Mouse (Mus musculus) embryonic facial prominence, embryonic 15.5 days (tissue): ENCODE measurements around the gene Stard3. TPM values are rescaled to one million over a fixed set of nuclear protein-coding genes. Genes with fewer than 3 reads are reported as not detected.

Experiments
- ATAC-seq: fragments of 200-750 bp; cut with Nextera tagmentation; 2 replicates; pipeline ENCODE4 v1.8.0; 2017; ENCODE audit warnings: low read depth, moderate TSS enrichment; ENCODE audit not compliant: insufficient number of reproducible peaks, low FRiP score, low TSS enrichment
- H3K27ac ChIP-seq: fragments of 300-500 bp; sonication (generic); replicated peaks from 2 replicates; pipeline ENCODE4 v1.5.1; 2015; ENCODE audit warnings: mild to moderate bottlenecking, inconsistent platforms
- H3K27me3 ChIP-seq: fragments of 300-500 bp; sonication (generic); 2 replicates; pipeline ENCODE4 v1.6.1; 2015; ENCODE audit warnings: inconsistent platforms
- H3K36me3 ChIP-seq: fragments of 300-500 bp; sonication (generic); 2 replicates; pipeline ENCODE4 v1.6.1; 2015; ENCODE audit warnings: mild to moderate bottlenecking, inconsistent platforms
- H3K4me1 ChIP-seq: fragments of 300-500 bp; sonication (generic); 2 replicates; pipeline ENCODE4 v1.6.1; 2015; ENCODE audit warnings: inconsistent platforms
- H3K4me2 ChIP-seq: fragments of 300-500 bp; sonication (generic); replicated peaks from 2 replicates; pipeline ENCODE4 v1.6.1; 2015; ENCODE audit warnings: mild to moderate bottlenecking, inconsistent platforms
- H3K4me3 ChIP-seq: fragments of 300-500 bp; sonication (generic); replicated peaks from 2 replicates; pipeline ENCODE4 v1.5.1; 2015; ENCODE audit warnings: mild to moderate bottlenecking, inconsistent platforms
- H3K9ac ChIP-seq: fragments of 300-500 bp; sonication (generic); 2 replicates; pipeline ENCODE4 v1.6.1; 2015; ENCODE audit warnings: inconsistent platforms
- H3K9me3 ChIP-seq: fragments of 300-500 bp; sonication (generic); replicated peaks from 2 replicates; pipeline ENCODE4 v1.6.1; 2016; ENCODE audit warnings: inconsistent platforms
- WGBS: fragments of 180-500 bp; shearing (Covaris S2); methylation state at CpG from one replicate; pipeline ENCODE4 v1.1.7; 2015; 5-methylcytosine and 5-hydroxymethylcytosine counted together
- polyA plus RNA-seq: library from polyadenylated mRNA; unstranded; fragments of >200 nt; fragmentation: Nextera tagmentation; extraction: Ambion mirVana; gene quantifications from 2 replicates; pipeline ENCODE4 v1.2.1, GENCODE M21; 2015

Stard3 gene
- polyA plus RNA-seq, 1 experiment from 2014 or later = 41.0 TPM

GRCm38 (mm10) chr11:98367863-98368186 lies 9.7 kb downstream of the Stard3 start:
- Histone ChIP-seq H3K9me3 (no peaks in the 10 kb centered on the region), H3K27me3 (no peaks in the 10 kb centered on the region), H3K4me2 (no peak overlapping the region), H3K4me1 (peaks cover 14% of the 10 kb centered on the region; the same call in 1 of the 2 replicates), H3K9ac (no peak overlapping the region), H3K27ac (no peak overlapping the region), H3K36me3 (no peaks in the 10 kb centered on the region), H3K4me3 (no peak overlapping the region)
- no peak for ATAC-seq
- 83% methylated on average over 7 of the region's 7 CpGs for WGBS

DNA sequence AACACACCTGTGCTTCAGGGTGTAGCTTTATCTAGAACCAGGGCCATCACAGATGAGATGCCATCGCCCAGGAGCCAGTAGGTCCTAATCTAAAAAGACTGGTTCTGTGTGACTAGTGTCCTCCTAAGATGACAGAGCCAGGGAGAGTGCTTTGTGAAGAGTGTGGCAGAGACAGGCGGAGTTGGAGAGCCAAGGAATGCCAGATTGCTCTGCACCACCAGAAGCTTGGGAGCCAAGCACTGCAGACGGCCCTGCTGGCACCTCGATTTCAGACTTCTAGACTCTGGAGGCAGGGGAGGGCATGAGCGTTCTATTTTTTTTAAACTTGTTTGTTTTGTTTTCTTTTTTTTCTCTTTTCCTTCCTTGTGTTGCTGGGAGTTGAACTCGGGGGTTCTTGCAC lies 11.2 kb downstream of the Stard3 start:
- Histone ChIP-seq H3K27me3 (no peaks in the 10 kb centered on the region), H3K9me3 (no peaks in the 10 kb centered on the region), H3K4me2 (no peak overlapping the region), H3K36me3 (no peaks in the 10 kb centered on the region), H3K4me1 (peaks cover 14% of the 10 kb centered on the region; the same call in 1 of the 2 replicates), H3K4me3 (no peak overlapping the region), H3K27ac (no peak overlapping the region), H3K9ac (no peak overlapping the region)
- 76% methylated on average over 6 of the region's 6 CpGs for WGBS
- ATAC-seq = no peak

DNA sequence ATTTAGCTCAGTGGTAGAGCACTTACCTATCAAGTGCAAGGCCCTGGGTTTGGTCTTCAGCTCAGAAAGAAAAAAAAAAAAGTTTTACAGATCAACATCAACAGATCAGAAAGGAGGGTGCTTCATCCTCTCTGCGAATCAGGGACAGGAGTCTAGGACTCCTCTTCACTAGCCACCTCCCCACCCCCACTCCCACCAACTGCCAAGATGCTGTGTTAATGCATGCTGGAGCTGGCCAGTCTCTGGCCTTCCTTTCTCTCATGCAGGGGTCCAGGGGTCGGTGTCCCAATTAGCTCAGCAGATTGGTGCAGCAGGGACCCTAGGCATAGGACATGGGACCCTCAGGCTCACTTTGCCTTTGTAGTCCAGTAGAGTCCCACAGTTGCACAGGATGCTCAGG lies 12.4 kb downstream of the Stard3 start:
- no peak; the same call in 1 of the 2 replicates for ATAC-seq
- WGBS = 78% methylated on average over 2 of the region's 2 CpGs
- Histone ChIP-seq H3K9me3 (no peaks in the 10 kb centered on the region), H3K4me1 (peaks cover 14% of the 10 kb centered on the region; the same call in 1 of the 2 replicates), H3K36me3 (peaks cover 10% of the 10 kb centered on the region), H3K4me3 (no peak overlapping the region), H3K9ac (no peak overlapping the region), H3K27me3 (no peaks in the 10 kb centered on the region), H3K4me2 (no peak overlapping the region), H3K27ac (no peak overlapping the region)

DNA sequence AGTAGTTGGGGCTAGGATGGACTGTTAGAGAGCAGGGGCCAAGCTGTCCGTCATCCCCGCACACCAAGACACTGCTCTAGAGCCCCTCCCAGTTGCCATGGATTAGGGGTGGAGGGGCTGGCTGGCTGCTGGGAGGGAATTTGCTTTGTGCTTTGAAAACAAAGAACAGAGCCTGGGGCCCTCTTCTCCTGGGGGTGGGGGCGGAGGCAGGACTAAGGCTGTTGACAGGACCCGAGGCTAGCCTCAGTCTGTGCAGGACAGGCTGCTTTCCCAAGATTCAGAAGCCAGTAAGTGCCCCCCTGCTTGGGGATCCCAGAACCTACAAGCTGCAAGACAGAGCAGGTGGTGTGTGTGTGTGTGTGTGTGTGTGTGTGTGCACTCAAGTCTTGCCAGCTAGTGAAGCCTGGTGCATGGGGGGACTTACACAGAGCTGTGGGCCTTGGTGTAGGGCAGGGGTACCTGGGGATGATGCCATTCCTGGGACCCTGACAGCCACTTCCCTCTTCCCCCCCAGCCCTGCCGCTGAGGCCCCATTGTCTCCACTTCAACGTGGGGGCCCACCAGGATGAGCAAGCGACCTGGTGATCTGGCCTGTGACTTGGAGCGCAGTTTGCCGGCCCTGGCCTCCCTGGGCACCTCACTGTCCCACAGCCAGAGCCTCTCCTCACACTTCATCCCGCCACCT lies 13.5 kb downstream of the Stard3 start:
- Histone ChIP-seq H3K4me1 (peaks cover 14% of the 10 kb centered on the region; the same call in 1 of the 2 replicates), H3K27ac (no peak overlapping the region), H3K9me3 (no peaks in the 10 kb centered on the region), H3K27me3 (no peaks in the 10 kb centered on the region), H3K9ac (no peak overlapping the region), H3K4me2 (no peak overlapping the region), H3K4me3 (no peak overlapping the region), H3K36me3 (peaks cover 21% of the 10 kb centered on the region)
- WGBS = 42% methylated on average over 10 of the region's 10 CpGs
- 0 out of 2 replicates have a peak, but pooled peaks have one; percentile 6 for ATAC-seq

- peaks cover 28% of the 10 kb centered on the region for H3K36me3 ChIP-seq
- H3K27ac ChIP-seq = no peak overlapping the region
- H3K9me3 ChIP-seq = no peaks in the 10 kb centered on the region
- no peak overlapping the region for H3K4me2 ChIP-seq
- H3K4me1 ChIP-seq = peaks cover 11% of the 10 kb centered on the region; the same call in 1 of the 2 replicates
- no peak overlapping the region for H3K9ac ChIP-seq
- no peaks in the 10 kb centered on the region for H3K27me3 ChIP-seq
- no peak for ATAC-seq
- WGBS = 4% methylated on average over 2 of the region's 2 CpGs
- no peak overlapping the region for H3K4me3 ChIP-seq
These were observed 14.2 kb downstream of the Stard3 start for GRCm38 (mm10) chr11:98372406-98372805.

- H3K4me1 ChIP-seq = peaks cover 10% of the 10 kb centered on the region; the same call in 1 of the 2 replicates
- H3K4me3 ChIP-seq = no peak overlapping the region
- WGBS = 89% methylated on average over 6 of the region's 6 CpGs
- no peak overlapping the region for H3K9ac ChIP-seq
- no peak overlapping the region for H3K4me2 ChIP-seq
- H3K9me3 ChIP-seq = no peaks in the 10 kb centered on the region
- no peak for ATAC-seq
- H3K36me3 ChIP-seq = peaks cover 36% of the 10 kb centered on the region
- no peaks in the 10 kb centered on the region for H3K27me3 ChIP-seq
- no peak overlapping the region for H3K27ac ChIP-seq
These were observed 15.1 kb downstream of the Stard3 start for GRCm38 (mm10) chr11:98373244-98373643.

DNA sequence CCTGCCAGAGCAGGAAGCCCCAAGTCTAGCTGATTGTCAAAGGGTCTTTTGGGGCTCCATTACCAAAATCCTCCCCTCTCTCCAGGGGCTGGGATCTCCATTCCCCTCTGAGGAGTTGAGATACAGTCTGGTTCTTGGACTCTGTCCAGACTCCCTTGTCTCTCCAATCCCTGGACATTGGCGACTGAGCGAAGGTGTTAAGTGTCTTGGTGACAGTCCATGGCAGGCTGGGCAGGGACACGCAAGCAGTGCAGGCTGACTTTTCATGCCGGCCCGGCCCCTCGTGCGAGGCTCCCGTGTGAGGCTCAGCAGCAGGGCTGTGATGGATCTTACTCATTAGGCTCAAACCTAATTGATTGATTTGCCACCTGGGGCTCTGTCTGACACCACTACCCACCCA lies 16.1 kb downstream of the Stard3 start:
- Histone ChIP-seq H3K27me3 (no peaks in the 10 kb centered on the region), H3K36me3 (peaks cover 46% of the 10 kb centered on the region), H3K4me1 (peaks cover 14% of the 10 kb centered on the region), H3K4me3 (no peak overlapping the region), H3K4me2 (no peak overlapping the region), H3K27ac (no peak overlapping the region), H3K9me3 (no peaks in the 10 kb centered on the region), H3K9ac (no peak overlapping the region)
- 89% methylated on average over 8 of the region's 8 CpGs for WGBS
- ATAC-seq = no peak

GRCm38 (mm10) chr11:98376756-98377155 lies 18.6 kb downstream of the Stard3 start:
- Histone ChIP-seq H3K4me1 (peaks cover 8% of the 10 kb centered on the region), H3K9ac (no peak overlapping the region), H3K27ac (no peak overlapping the region), H3K4me2 (no peak overlapping the region), H3K36me3 (peaks cover 63% of the 10 kb centered on the region), H3K27me3 (no peaks in the 10 kb centered on the region), H3K4me3 (no peak overlapping the region), H3K9me3 (no peaks in the 10 kb centered on the region)
- no peak for ATAC-seq
- 81% methylated on average over 5 of the region's 5 CpGs for WGBS

DNA sequence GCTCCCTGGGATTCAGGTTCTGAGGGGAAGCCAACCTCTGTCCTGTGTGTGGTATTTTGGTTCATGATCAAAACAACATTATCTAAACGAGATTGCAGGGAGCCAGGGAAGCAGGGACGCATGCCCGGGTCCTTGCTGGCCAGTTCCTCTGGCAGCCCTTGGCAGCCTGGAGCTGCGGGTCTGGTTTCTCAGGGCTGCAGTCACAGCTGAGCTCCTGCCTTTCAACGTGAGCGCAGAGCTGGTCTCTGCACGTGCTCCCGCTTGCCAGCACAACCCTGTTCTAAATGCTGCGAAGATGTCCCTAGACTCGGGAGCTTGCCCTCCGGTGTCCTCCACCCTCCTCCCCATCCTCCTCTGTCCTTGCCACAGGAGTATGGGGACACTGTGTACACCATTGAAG lies 19.6 kb downstream of the Stard3 start:
- 69% methylated on average over 11 of the region's 11 CpGs for WGBS
- H3K9ac ChIP-seq = no peak overlapping the region
- H3K9me3 ChIP-seq = no peaks in the 10 kb centered on the region
- H3K4me2 ChIP-seq = no peak overlapping the region
- peaks cover 63% of the 10 kb centered on the region for H3K36me3 ChIP-seq
- H3K4me3 ChIP-seq = no peak overlapping the region
- peaks cover 5% of the 10 kb centered on the region for H3K4me1 ChIP-seq
- H3K27ac ChIP-seq = no peak overlapping the region
- no peaks in the 10 kb centered on the region for H3K27me3 ChIP-seq
- no peak for ATAC-seq

GRCm38 (mm10) chr11:98379379-98379778 lies 21.2 kb downstream of the Stard3 start:
- H3K4me1 ChIP-seq = peaks cover 5% of the 10 kb centered on the region
- peaks cover 63% of the 10 kb centered on the region for H3K36me3 ChIP-seq
- H3K9me3 ChIP-seq = no peaks in the 10 kb centered on the region
- no peak overlapping the region for H3K4me2 ChIP-seq
- no peak overlapping the region for H3K4me3 ChIP-seq
- H3K27ac ChIP-seq = 0 out of 2 replicates have a peak overlapping the region, but pooled peaks have one; percentile 7
- WGBS = 90% methylated on average over 7 of the region's 7 CpGs
- H3K27me3 ChIP-seq = peaks cover 7% of the 10 kb centered on the region
- H3K9ac ChIP-seq = no peak overlapping the region
- ATAC-seq = no peak

- Histone ChIP-seq H3K27me3 (peaks cover 14% of the 10 kb centered on the region), H3K36me3 (peaks cover 58% of the 10 kb centered on the region), H3K4me3 (no peak overlapping the region), H3K9me3 (no peaks in the 10 kb centered on the region), H3K9ac (no peak overlapping the region), H3K4me2 (no peak overlapping the region), H3K27ac (no peak overlapping the region), H3K4me1 (peaks cover 5% of the 10 kb centered on the region)
- WGBS = 79% methylated on average over 6 of the region's 6 CpGs
- no peak for ATAC-seq
These were observed 21.9 kb downstream of the Stard3 start for GRCm38 (mm10) chr11:98380106-98380505.

DNA sequence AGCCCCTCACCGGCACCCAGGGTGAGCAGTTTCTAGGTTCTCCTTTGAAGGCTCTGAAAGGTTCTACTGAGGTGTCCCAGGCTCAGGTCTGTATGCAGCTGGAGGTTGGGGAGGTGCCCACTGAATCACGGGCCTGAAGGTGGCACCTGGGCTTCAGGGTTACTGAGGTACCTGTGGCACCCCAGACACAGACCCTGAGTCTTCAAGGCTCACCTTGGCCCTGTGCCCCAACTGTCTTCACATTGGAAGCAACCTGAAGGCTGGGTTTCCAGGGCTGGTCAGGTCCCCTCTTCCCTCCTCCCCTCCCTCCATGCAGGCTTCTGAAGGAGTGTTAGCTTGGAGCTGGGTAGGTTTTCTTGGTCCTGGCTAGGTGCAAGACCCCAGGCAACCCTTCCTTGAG lies 23.5 kb downstream of the Stard3 start:
- H3K4me1 ChIP-seq = peaks cover 10% of the 10 kb centered on the region
- H3K36me3 ChIP-seq = peaks cover 43% of the 10 kb centered on the region
- H3K4me3 ChIP-seq = no peak overlapping the region
- H3K9me3 ChIP-seq = no peaks in the 10 kb centered on the region
- 82% methylated on average over 2 of the region's 2 CpGs for WGBS
- H3K27me3 ChIP-seq = peaks cover 30% of the 10 kb centered on the region
- no peak for ATAC-seq
- no peak overlapping the region for H3K27ac ChIP-seq
- no peak overlapping the region for H3K4me2 ChIP-seq
- H3K9ac ChIP-seq = no peak overlapping the region
